Mouse (Mus musculus) CH12.LX (cell line): ENCODE data around the gene Gamt. TPM values are rescaled to one million over a fixed set of nuclear protein-coding genes. Genes with fewer than 3 reads are reported as not detected.

Source experiments
- DNase-seq: peaks from one replicate; pipeline ENCODE4 v3.0.0-alpha.2; 2013; ENCODE audit errors: extremely low read depth
- H3K27ac ChIP-seq: 2 replicates; pipeline ENCODE4 v1.5.1; 2012; ENCODE audit warnings: low read depth, mild to moderate bottlenecking, control low read depth, moderate library complexity; ENCODE audit not compliant: insufficient read depth
- H3K27me3 ChIP-seq: replicated peaks from 2 replicates; pipeline ENCODE3; 2012; ENCODE audit warnings: inconsistent platforms
- H3K36me3 ChIP-seq, 2 experiments: replicated peaks in 1 of 2; 2 replicates each; pipeline versions ENCODE3 to v1.6.1; 2012; ENCODE audit warnings: inconsistent platforms in 1 of 2, low read length in 1 of 2, mild to moderate bottlenecking in 1 of 2, mixed read lengths in 1 of 2, moderate library complexity in 1 of 2; ENCODE audit not compliant: control insufficient read depth in 1 of 2, insufficient read depth in 1 of 2
- H3K4me1 ChIP-seq, 2 experiments: 2 replicates each; pipeline ENCODE4 v1.6.1; 2012; ENCODE audit warnings: inconsistent platforms in 1 of 2, moderate library complexity in 1 of 2; ENCODE audit not compliant: insufficient read depth in 2 of 2, control insufficient read depth in 1 of 2
- H3K4me2 ChIP-seq: 2 replicates; pipeline ENCODE4 v1.6.1; 2012; ENCODE audit warnings: low read depth, mild to moderate bottlenecking, control low read depth; ENCODE audit not compliant: poor library complexity, insufficient read depth, severe bottlenecking
- H3K4me3 ChIP-seq, 3 experiments: fragments of 150-350 bp in 1 of 3; sonication (generic) in 1 of 3; replicated peaks in 1 of 3; 2 replicates each; pipeline versions ENCODE3 to v1.5.1; 2011 to 2012; ENCODE audit warnings: low read depth in 2 of 3, low read length in 2 of 3, mild to moderate bottlenecking in 2 of 3, moderate library complexity in 2 of 3, control low read depth in 1 of 3, improper control_type of control experiment in 1 of 3, inconsistent platforms in 1 of 3, mixed read lengths in 1 of 3; ENCODE audit not compliant: poor library complexity in 1 of 3
- H3K79me2 ChIP-seq: replicated peaks from 2 replicates; pipeline ENCODE4 v1.6.1; 2012; ENCODE audit warnings: mild to moderate bottlenecking, moderate library complexity; ENCODE audit not compliant: control insufficient read depth, poor library complexity, insufficient read depth, severe bottlenecking; ENCODE audit errors: extremely low read depth
- H3K9ac ChIP-seq: 2 replicates; pipeline ENCODE4 v1.6.1; 2012; ENCODE audit warnings: low read depth, mild to moderate bottlenecking, control low read depth, moderate library complexity; ENCODE audit not compliant: insufficient read depth
- H3K9me3 ChIP-seq: replicated peaks from 2 replicates; pipeline ENCODE3; 2012; ENCODE audit warnings: low read length, inconsistent platforms, mixed read lengths
- CHD1 ChIP-seq: IDR thresholded peaks from 2 replicates; pipeline ENCODE4 v1.6.1; 2012; ENCODE audit warnings: low read depth, low read length, improper control_type of control experiment, inconsistent platforms
- CHD2 ChIP-seq: IDR thresholded peaks from 2 replicates; pipeline ENCODE4 v1.6.1; 2011; ENCODE audit warnings: low read length, improper control_type of control experiment
- ELF1 ChIP-seq: IDR thresholded peaks from 2 replicates; pipeline ENCODE4 v1.6.1; 2014; ENCODE audit warnings: low read depth, mild to moderate bottlenecking, inconsistent platforms, low read length, improper control_type of control experiment
- EP300 ChIP-seq: IDR thresholded peaks from 2 replicates; pipeline ENCODE4 v1.6.1; 2011; ENCODE audit warnings: low read length, improper control_type of control experiment
- GABPA ChIP-seq: IDR thresholded peaks from 2 replicates; pipeline ENCODE4 v1.6.1; 2012; ENCODE audit warnings: low read depth, low read length, improper control_type of control experiment, inconsistent platforms; ENCODE audit not compliant: insufficient replicate concordance
- IRF4 ChIP-seq: IDR thresholded peaks from 2 replicates; pipeline ENCODE4 v1.6.1; 2014; ENCODE audit warnings: low read depth, mild to moderate bottlenecking, inconsistent platforms, low read length, improper control_type of control experiment
- JUN ChIP-seq: IDR thresholded peaks from 2 replicates; pipeline ENCODE4 v1.6.1; 2011; ENCODE audit warnings: low read depth, mild to moderate bottlenecking, low read length, improper control_type of control experiment, moderate library complexity; ENCODE audit not compliant: insufficient read depth
- JUND ChIP-seq: conservative IDR thresholded peaks from 2 replicates; pipeline ENCODE4 v1.6.1; 2011; ENCODE audit warnings: low read depth, low read length, improper control_type of control experiment
- KAT2A ChIP-seq: IDR thresholded peaks from 2 replicates; pipeline ENCODE4 v1.6.1; 2012; ENCODE audit warnings: low read length, improper control_type of control experiment, inconsistent platforms; ENCODE audit not compliant: insufficient replicate concordance
- MAX ChIP-seq: IDR thresholded peaks from 2 replicates; pipeline ENCODE4 v1.6.1; 2011; ENCODE audit warnings: low read length, improper control_type of control experiment
- MEF2A ChIP-seq: IDR thresholded peaks from 2 replicates; pipeline ENCODE4 v1.6.1; 2014; ENCODE audit warnings: low read depth, mild to moderate bottlenecking, inconsistent platforms, low read length, improper control_type of control experiment, borderline replicate concordance
- MXI1 ChIP-seq: IDR thresholded peaks from 2 replicates; pipeline ENCODE4 v1.6.1; 2011; ENCODE audit warnings: mild to moderate bottlenecking, low read depth, low read length, improper control_type of control experiment
- MYC ChIP-seq: IDR thresholded peaks from 2 replicates; pipeline ENCODE4 v1.6.1; 2011; ENCODE audit warnings: low read depth, mild to moderate bottlenecking, improper control_type of control experiment, low read length
- NELFE ChIP-seq: IDR thresholded peaks from 2 replicates; pipeline ENCODE4 v1.6.1; 2011; ENCODE audit warnings: low read depth, low read length, improper control_type of control experiment
- NRF1 ChIP-seq: IDR thresholded peaks from 2 replicates; pipeline ENCODE4 v1.6.1; 2014; ENCODE audit warnings: low read depth, mild to moderate bottlenecking, inconsistent platforms, low read length, improper control_type of control experiment, moderate library complexity
- PAX5 ChIP-seq: IDR thresholded peaks from 2 replicates; pipeline ENCODE4 v1.6.1; 2012; ENCODE audit warnings: low read length, inconsistent platforms, mixed read lengths
- POLR2AphosphoS2 ChIP-seq: IDR thresholded peaks from 2 replicates; pipeline ENCODE4 v1.6.1; 2011; ENCODE audit warnings: low read depth, low read length, improper control_type of control experiment
- RAD21 ChIP-seq: IDR thresholded peaks from 2 replicates; pipeline ENCODE4 v1.6.1; 2011; ENCODE audit warnings: low read depth, mild to moderate bottlenecking, low read length, improper control_type of control experiment, moderate library complexity
- SIN3A ChIP-seq: IDR thresholded peaks from 2 replicates; pipeline ENCODE4 v1.6.1; 2012; ENCODE audit warnings: low read length, improper control_type of control experiment, inconsistent platforms
- SMC3 ChIP-seq: IDR thresholded peaks from 2 replicates; pipeline ENCODE4 v1.6.1; 2011; ENCODE audit warnings: low read depth, low read length, improper control_type of control experiment
- TBP ChIP-seq: conservative IDR thresholded peaks from 2 replicates; pipeline ENCODE4 v1.6.1; 2011; ENCODE audit warnings: low read depth, low read length, improper control_type of control experiment
- TCF12 ChIP-seq: IDR thresholded peaks from 2 replicates; pipeline ENCODE4 v1.6.1; 2014; ENCODE audit warnings: low read depth, mild to moderate bottlenecking, inconsistent platforms, low read length, improper control_type of control experiment
- ZC3H11A ChIP-seq: IDR thresholded peaks from 2 replicates; pipeline ENCODE4 v1.6.1; 2012; ENCODE audit warnings: low read depth, mild to moderate bottlenecking, inconsistent platforms, low read length, improper control_type of control experiment
- ZMIZ1 ChIP-seq: IDR thresholded peaks from 2 replicates; pipeline ENCODE4 v1.6.1; 2012; ENCODE audit warnings: low read depth, mild to moderate bottlenecking, inconsistent platforms, low read length, improper control_type of control experiment
- ZNF384 ChIP-seq: IDR thresholded peaks from 2 replicates; pipeline ENCODE4 v1.6.1; 2012; ENCODE audit warnings: low read depth, low read length, improper control_type of control experiment, inconsistent platforms
- dilution Hi-C: fragments of 300-500 bp; cut with MboI; formaldehyde crosslinking; loops from 2 replicates; pipeline ENCODE4 v1.14.3; 2020; ENCODE audit warnings: low sequenced_read_pairs; ENCODE audit not compliant: extremely low pct_unique_long_range_greater_than_20kb, extremely low pct_ligation_motif_present
- in situ Hi-C: fragments of 300-500 bp; cut with MboI; formaldehyde crosslinking; loops from 3 replicates; pipeline ENCODE4 v1.14.3; 2019; ENCODE audit warnings: low sequenced_read_pairs, low pct_ligation_motif_present, low pct_unique_long_range_greater_than_20kb, mixed read lengths
- polyA plus RNA-seq: library from polyadenylated mRNA; unstranded; fragments of >175 nt; gene quantifications from 2 replicates; pipeline ENCODE4 v1.2.1, GENCODE M21; 2012; ENCODE audit warnings: low read depth; ENCODE audit not compliant: insufficient read length
- total RNA-seq, 2 experiments: library from RNA; depleted of rRNA; stranded (reverse); fragments of 300-350 nt in 1 of 2; fragments of >200 nt in 1 of 2; gene quantifications; 2 replicates each; pipeline ENCODE4 v1.2.3; 2012 to 2014

The Gamt gene
- total and polyA plus RNA-seq, 3 experiments: 0.24 to 0.30 TPM; not detected in 1

DNA sequence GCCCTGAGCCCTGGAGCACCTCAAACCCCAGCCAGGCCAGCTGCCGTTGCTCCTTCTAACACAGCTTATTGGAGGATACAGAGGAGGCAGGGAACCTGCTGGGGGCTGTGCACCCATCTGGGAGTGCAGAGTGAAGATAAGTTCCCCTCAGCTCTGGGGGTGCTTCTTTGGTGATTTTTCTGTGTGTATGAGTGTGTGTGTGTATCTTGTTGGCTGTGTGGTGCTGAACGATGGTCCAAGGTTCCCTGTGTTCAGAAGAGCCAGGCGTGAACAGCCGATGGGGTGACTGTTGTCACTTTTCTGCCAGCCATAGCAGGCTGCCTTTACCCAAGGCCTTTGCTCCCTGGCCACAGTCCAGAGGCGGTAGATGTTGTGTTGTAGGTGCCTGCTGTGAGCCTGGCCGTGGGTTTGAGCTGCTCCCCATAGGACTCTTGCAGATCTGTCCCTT lies 9.9 kb upstream of the Gamt start:
- in situ Hi-C loops: no loop called here
- DNase-seq: no peak
- Histone ChIP-seq H3K4me1 (peaks cover 45 to 76% of the 10 kb centered on the region in 2 experiments), H3K27ac (peak overlapping the region; percentile 50), H3K4me3 (peak overlapping the region in 1 of 3 experiments; percentile 9), H3K9me3 (no peaks in the 10 kb centered on the region), H3K9ac (0 out of 2 replicates have a peak overlapping the region, but pooled peaks have one; percentile 10), H3K4me2 (peak overlapping the region; percentile 5; the same call in 1 of the 2 replicates), H3K27me3 (no peaks in the 10 kb centered on the region), H3K79me2 (peaks cover 91% of the 10 kb centered on the region), H3K36me3 (peaks cover 39 to 74% of the 10 kb centered on the region in 2 experiments)
- no peak for TF ChIP-seq SMC3
- no peak for TF ChIP-seq TCF12
- TF ChIP-seq MXI1: no peak
- TF ChIP-seq ZNF384: no peak
- TF ChIP-seq ZC3H11A: no peak
- TF ChIP-seq MAX: no peak
- TF ChIP-seq JUN: no peak
- no peak for TF ChIP-seq CHD1
- dilution Hi-C loops: no loop called here

DNA sequence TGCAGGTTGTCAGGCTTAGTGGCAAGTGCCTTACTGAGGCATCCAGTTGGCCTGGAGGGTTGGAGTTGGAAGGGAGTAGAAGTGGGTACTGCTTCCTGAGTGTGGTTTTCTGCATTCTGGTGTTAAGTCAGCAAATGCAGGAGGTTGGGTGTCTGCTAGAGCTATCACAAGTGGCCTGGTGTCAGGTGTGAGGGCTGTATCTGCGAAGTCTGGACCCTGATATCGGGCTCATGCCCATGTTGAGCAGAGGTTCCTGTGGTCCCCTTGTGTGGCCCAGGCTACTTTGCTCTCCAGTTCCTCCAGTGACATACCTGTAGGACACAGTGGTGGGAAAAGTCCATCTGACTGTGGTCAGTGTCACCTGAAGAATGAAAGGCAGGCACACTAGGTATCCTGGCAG lies 9.3 kb upstream of the Gamt start:
- Histone ChIP-seq H3K4me2 (0 out of 2 replicates have a peak overlapping the region, but pooled peaks have one; percentile 5), H3K4me1 (peaks cover 45 to 76% of the 10 kb centered on the region in 2 experiments), H3K27me3 (no peaks in the 10 kb centered on the region), H3K9me3 (no peaks in the 10 kb centered on the region), H3K27ac (peak overlapping the region; percentile 50), H3K4me3 (no peak overlapping the region)
- dilution Hi-C loops: no loop called here
- no peak for DNase-seq
- TF ChIP-seq NELFE (no peak), TBP (no peak), KAT2A (no peak), IRF4 (no peak), ZNF384 (no peak), ELF1 (no peak), MYC (no peak), MEF2A (no peak), JUN (no peak), CHD2 (no peak), MAX (no peak), RAD21 (no peak), JUND (no peak), ZMIZ1 (no peak), GABPA (no peak), NRF1 (no peak), EP300 (no peak), PAX5 (no peak), POLR2AphosphoS2 (no peak), SIN3A (no peak)
- TF ChIP-seq, all 38 proteins: peak for 0
- Histone ChIP-seq H3K9ac (no peak overlapping the region), H3K79me2 (peaks cover 97% of the 10 kb centered on the region), H3K36me3 (peaks cover 36 to 69% of the 10 kb centered on the region in 2 experiments)
- in situ Hi-C loops: no loop called here
